Mouse (Mus musculus) small intestine, adult 2 months (tissue): ENCODE data around the gene Cyb5rl. TPM values are rescaled to one million over a fixed set of nuclear protein-coding genes. Genes with fewer than 3 reads are reported as not detected.

ENCODE experiments used
- H3K27ac ChIP-seq: fragments of 200-500 bp; 2 replicates; pipeline ENCODE4 v1.5.1; 2012; ENCODE audit warnings: low read depth, low read length, control low read depth, inconsistent platforms; ENCODE audit not compliant: insufficient read depth
- H3K27me3 ChIP-seq: fragments of 200-500 bp; 2 replicates; pipeline ENCODE4 v1.6.1; 2012; ENCODE audit warnings: mild to moderate bottlenecking, moderate library complexity, low read length, inconsistent platforms; ENCODE audit not compliant: control insufficient read depth, insufficient read depth
- H3K36me3 ChIP-seq: fragments of 200-500 bp; 2 replicates; pipeline ENCODE4 v1.6.1; 2012; ENCODE audit warnings: mild to moderate bottlenecking, low read length, control low read depth, inconsistent platforms; ENCODE audit not compliant: control insufficient read depth, insufficient read depth
- H3K4me1 ChIP-seq: fragments of 200-500 bp; 2 replicates; pipeline ENCODE4 v1.6.1; 2012; ENCODE audit warnings: low read length, inconsistent platforms, mixed read lengths; ENCODE audit not compliant: control insufficient read depth, insufficient read depth, insufficient read length
- H3K4me3 ChIP-seq: fragments of 200-500 bp; 2 replicates; pipeline ENCODE4 v1.5.1; 2012; ENCODE audit warnings: low read depth, mild to moderate bottlenecking, control low read depth, inconsistent platforms, low read length, moderate library complexity
- CTCF ChIP-seq: fragments of 200-500 bp; IDR thresholded peaks from 2 replicates; pipeline ENCODE4 v1.5.1; 2012; ENCODE audit warnings: low read depth, mild to moderate bottlenecking, control low read depth, inconsistent platforms, low read length, moderate library complexity, mixed read lengths; ENCODE audit not compliant: insufficient replicate concordance, insufficient read length; ENCODE audit errors: extremely low read depth
- POLR2A ChIP-seq: fragments of 200-500 bp; IDR thresholded peaks from 2 replicates; pipeline ENCODE4 v1.6.1; 2012; ENCODE audit warnings: low read depth, mild to moderate bottlenecking, control low read depth, inconsistent platforms, low read length, moderate library complexity
- WGBS: fragments of 180-500 bp; shearing (Covaris S2); methylation state at CpG from one replicate; pipeline ENCODE4 v1.1.7; 2018; 5-methylcytosine and 5-hydroxymethylcytosine counted together
- polyA plus RNA-seq: library from polyadenylated mRNA; depleted of rRNA; stranded (reverse); fragments of >200 nt; gene quantifications from 2 replicates; pipeline ENCODE4 v1.2.3, GENCODE M21; 2012

The Cyb5rl gene
- polyA plus RNA-seq, 1 experiment, result 2.5 TPM

DNA sequence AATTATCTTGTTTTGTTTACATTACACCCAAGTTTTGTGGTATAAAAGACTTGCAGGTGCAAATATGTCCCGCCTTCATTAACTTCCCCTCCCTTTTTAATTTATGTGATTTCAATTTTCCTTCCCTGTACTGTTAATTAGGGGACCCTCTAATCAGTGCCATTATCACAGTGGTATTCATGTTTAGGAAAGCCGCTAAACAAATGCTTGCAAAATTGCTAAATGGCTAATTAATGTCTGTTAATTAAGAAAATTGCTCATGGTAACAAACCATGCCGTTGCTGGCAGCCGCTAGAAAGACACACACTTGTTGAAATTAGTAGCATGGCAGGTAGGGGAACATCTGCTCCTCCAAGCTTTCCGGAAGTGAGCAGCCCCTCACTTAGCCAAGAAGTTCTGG, 41.4 kb upstream of the Cyb5rl start:
- Histone ChIP-seq H3K36me3 (peaks cover 3% of the 10 kb centered on the region; the same call in 1 of the 2 replicates), H3K4me3 (no peak overlapping the region), H3K27me3 (no peaks in the 10 kb centered on the region), H3K27ac (no peak overlapping the region), H3K4me1 (peaks cover 15% of the 10 kb centered on the region)
- TF ChIP-seq POLR2A (no peak), CTCF (no peak)
- 58% methylated on average over 5 of the region's 5 CpGs for WGBS

DNA sequence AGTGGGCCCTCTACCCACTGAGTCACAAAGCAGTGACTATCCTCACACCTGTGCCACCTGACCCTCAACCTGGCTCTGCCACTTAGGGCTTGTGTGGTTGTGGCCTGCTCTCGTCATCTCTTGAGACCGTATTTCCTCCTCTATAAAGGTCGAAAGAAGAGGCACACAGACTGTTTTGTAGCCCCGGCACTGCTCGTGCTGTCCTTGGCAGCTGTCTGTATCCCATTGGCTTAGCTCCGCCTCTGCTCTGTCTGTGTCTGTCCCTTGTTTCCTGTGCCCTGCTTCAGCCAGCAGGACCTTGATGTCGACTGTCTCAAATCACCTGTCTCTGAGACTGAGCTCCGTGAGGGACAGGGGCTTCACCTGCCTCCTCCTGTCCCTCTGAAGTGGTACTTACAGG, 40.3 kb upstream of the Cyb5rl start:
- H3K27me3 ChIP-seq, result no peaks in the 10 kb centered on the region
- peaks cover 7% of the 10 kb centered on the region for H3K4me1 ChIP-seq
- WGBS, result 44% methylated on average over 8 of the region's 8 CpGs

GRCm38 (mm10) chr4:107035689-107036088, 31.1 kb upstream of the Cyb5rl start:
- Histone ChIP-seq H3K4me3 (no peak overlapping the region), H3K27me3 (no peaks in the 10 kb centered on the region), H3K36me3 (peaks cover 29% of the 10 kb centered on the region), H3K27ac (no peak overlapping the region), H3K4me1 (no peaks in the 10 kb centered on the region)
- TF ChIP-seq CTCF, result no peak
- TF ChIP-seq POLR2A, result no peak
- WGBS, result 78% methylated on average over 4 of the region's 4 CpGs

More for the DNA sequence above, 40.3 kb upstream of the Cyb5rl start:
- no peak overlapping the region for H3K27ac ChIP-seq
- peaks cover 8% of the 10 kb centered on the region; the same call in 1 of the 2 replicates for H3K36me3 ChIP-seq
- no peak overlapping the region for H3K4me3 ChIP-seq
- TF ChIP-seq POLR2A, result no peak
- no peak for TF ChIP-seq CTCF

DNA sequence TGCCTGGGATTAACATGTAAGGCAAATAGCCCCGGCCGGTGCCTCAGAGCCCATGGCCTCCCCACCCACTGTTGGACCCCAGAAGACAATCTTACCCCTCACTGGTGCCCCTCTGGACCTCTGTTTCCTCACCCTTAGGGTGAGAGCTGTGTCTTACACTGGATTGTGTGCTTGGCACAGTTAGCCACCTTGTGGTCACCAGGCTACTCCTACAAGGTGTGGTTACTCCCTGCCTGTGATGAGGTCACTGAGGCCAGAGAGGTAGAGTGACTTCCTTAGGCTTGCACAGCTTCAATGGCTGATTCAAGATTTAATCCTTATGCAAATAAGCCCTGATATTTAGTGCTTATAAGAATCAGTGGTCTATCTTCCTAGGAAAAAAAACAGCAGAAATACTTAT, 29.8 kb upstream of the Cyb5rl start:
- H3K4me3 ChIP-seq, result no peak overlapping the region
- 92% methylated on average over 2 of the region's 2 CpGs for WGBS
- no peak overlapping the region for H3K27ac ChIP-seq
- peaks cover 28% of the 10 kb centered on the region for H3K36me3 ChIP-seq
- no peaks in the 10 kb centered on the region for H3K27me3 ChIP-seq
- H3K4me1 ChIP-seq, result no peaks in the 10 kb centered on the region
- no peak for TF ChIP-seq POLR2A

DNA sequence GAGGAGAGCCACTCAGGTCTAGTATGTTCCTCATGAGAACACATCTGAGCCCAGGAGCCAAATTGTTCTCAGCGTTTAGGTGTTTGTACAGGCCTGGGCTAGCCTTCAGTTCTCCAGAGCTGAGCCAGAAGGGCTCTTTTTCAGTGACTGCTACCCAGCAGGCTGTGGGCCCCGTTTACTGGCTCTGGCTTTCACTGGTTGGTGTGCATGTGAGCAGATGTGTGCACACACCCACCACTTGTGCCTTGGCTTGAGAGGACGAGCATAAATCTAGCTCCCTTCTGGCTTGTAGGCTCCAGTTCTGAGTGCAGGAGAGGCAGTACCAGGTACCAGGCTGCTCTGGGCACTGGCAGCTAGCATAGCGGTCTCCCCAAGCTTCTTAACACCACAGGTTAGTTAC, 28.5 kb upstream of the Cyb5rl start:
- TF ChIP-seq POLR2A (no peak), CTCF (no peak)
- Histone ChIP-seq H3K27me3 (no peaks in the 10 kb centered on the region), H3K36me3 (peaks cover 29% of the 10 kb centered on the region), H3K4me1 (no peaks in the 10 kb centered on the region), H3K4me3 (no peak overlapping the region), H3K27ac (no peak overlapping the region)
- WGBS, result 86% methylated on average over 4 of the region's 4 CpGs

DNA sequence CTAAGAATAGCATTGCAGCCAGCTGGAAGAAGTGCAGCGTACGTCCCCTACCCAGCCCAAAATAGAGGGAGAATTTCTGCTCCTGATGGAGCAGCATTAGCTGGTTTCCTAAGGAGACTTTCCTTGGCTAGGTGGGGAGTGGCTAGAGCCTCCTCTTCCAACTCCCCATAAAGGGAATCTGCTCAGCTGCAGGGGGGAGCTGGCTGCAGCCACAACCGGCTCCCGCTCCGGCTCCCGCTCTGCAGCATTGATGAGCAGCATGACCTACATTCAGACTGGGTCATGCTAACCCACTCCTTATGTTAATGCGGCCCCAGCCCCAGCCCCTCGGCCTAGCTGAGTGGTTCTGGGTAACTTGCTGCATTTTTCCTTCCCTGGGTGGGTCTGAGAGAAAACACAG, 27.5 kb upstream of the Cyb5rl start:
- Histone ChIP-seq H3K36me3 (peaks cover 29% of the 10 kb centered on the region), H3K27ac (no peak overlapping the region), H3K4me1 (no peaks in the 10 kb centered on the region), H3K4me3 (no peak overlapping the region), H3K27me3 (no peaks in the 10 kb centered on the region)
- 93% methylated on average over 8 of the region's 8 CpGs for WGBS
- TF ChIP-seq POLR2A (no peak), CTCF (no peak)

DNA sequence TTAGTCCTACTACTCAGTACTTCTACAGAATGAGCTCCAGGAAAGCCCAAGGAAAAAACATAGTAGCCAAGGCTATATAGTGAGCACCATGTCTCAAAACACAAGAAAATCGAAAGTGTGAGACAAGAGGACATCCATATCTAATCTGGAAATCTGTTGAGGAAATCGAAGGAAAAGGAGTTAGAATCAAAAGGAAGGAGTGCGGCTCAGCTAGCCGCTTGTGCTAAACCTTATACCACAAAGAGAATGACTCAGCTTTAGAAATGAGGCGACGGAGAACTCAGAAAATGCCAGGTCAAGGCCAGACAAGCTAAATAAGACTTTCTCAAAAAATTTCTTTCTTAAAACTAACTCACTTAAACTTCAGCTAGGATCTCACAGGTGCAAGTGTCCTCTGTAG, 24.5 kb upstream of the Cyb5rl start:
- H3K27ac ChIP-seq, result no peak overlapping the region
- no peak overlapping the region for H3K4me3 ChIP-seq
- WGBS, result 75% methylated on average over 6 of the region's 6 CpGs
- TF ChIP-seq CTCF (no peak), POLR2A (no peak)
- no peaks in the 10 kb centered on the region for H3K4me1 ChIP-seq
- no peaks in the 10 kb centered on the region for H3K27me3 ChIP-seq
- H3K36me3 ChIP-seq, result peaks cover 47% of the 10 kb centered on the region

DNA sequence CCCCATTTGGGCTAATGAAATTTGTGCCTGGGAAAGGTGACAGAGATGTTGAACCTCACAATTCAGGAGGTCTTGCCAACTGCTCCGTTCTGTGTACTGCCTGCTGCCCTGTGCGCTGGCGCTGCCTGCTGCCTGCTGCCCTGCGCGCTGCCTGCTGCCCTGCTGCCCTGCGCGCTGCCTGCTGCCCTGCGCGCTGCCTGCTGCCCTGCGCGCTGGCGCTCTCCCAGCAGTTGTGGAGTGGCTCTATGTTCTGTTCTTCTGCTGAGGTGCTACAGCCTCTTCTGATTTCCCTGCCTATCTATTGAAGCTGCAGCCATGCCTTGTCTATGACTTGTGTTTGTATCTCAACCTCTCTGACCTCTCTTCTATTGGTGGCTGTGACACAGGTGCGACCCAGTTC, 21.6 kb upstream of the Cyb5rl start:
- no peaks in the 10 kb centered on the region for H3K4me1 ChIP-seq
- WGBS, result 96% methylated on average over 13 of the region's 13 CpGs
- H3K4me3 ChIP-seq, result no peak overlapping the region
- TF ChIP-seq CTCF, result no peak
- no peak for TF ChIP-seq POLR2A
- no peaks in the 10 kb centered on the region for H3K27me3 ChIP-seq
- no peak overlapping the region for H3K27ac ChIP-seq
- peaks cover 43% of the 10 kb centered on the region for H3K36me3 ChIP-seq
